Mouse (Mus musculus) gastrocnemius, adult 2 months (tissue): Measurements from ENCODE around the gene Gm10300. TPM values are rescaled to one million over a fixed set of nuclear protein-coding genes. Genes with fewer than 3 reads are reported as not detected.

Source experiments
- DNase-seq: peaks from one replicate; pipeline ENCODE4 v3.0.0; 2022
- H3K27ac ChIP-seq: fragments of 200-600 bp; 2 replicates; pipeline ENCODE4 v1.8.1; 2022; ENCODE audit warnings: mild to moderate bottlenecking
- H3K4me3 ChIP-seq: fragments of 200-600 bp; 2 replicates; pipeline ENCODE4 v1.8.1; 2022; ENCODE audit warnings: mild to moderate bottlenecking, moderate library complexity
- CTCF ChIP-seq: fragments of 200-600 bp; IDR thresholded peaks from 2 replicates; pipeline ENCODE4 v1.8.1; 2022; ENCODE audit warnings: antibody characterized with exemption, mild to moderate bottlenecking, moderate library complexity
- intact Hi-C: fragments of 180-260 bp; cut with DNase I; formaldehyde crosslinking; loops from one replicate; pipeline ENCODE4 v1.15.1; 2025
- total RNA-seq, 2 experiments: library from RNA; stranded (reverse); gene quantifications; 2 replicates each; pipeline ENCODE4 v1.2.3; 2021

Gene Gm10300
- total RNA-seq, 2 experiments from 2014 or later, result 0.08 TPM; not detected in 1

DNA sequence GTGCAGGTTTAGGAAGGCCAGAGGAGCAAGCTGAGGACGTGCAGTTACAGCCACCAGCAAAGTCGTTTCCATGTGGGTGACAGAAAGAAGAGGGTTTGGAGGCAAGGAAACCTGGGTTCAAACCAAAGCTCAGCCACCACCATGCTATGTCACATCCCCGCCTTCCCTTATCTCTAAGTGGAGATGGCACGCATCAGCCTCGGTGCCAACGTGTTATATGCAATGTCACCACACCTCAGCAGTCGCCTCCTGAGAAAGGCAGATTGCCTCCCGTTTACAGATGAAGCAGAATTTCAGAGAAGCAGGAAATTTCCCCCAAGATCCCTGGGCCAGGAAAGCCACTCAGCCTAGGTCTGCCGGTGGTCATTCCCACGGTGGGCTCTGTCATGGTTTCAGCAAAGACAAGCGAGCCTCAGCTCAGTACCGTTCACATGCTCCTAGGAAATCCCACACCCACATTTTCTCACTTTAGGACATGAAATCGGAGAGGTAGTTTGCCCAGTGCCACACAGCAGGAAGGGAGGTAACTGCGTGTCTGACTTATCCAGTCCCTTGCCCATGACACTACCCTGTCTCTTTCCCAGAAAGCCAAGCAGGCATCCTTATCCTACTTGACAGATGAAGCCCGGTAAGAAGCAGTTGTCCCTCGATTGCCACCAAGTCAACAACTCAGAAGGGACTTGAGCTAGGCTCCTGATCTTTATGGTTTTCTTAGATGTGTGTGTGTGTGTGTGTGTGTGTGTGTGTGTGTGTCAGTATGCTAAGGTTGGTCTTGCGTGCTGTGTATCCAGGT lies 14.3 kb upstream of the Gm10300 start:
- intact Hi-C loops, result no loop called here

DNA sequence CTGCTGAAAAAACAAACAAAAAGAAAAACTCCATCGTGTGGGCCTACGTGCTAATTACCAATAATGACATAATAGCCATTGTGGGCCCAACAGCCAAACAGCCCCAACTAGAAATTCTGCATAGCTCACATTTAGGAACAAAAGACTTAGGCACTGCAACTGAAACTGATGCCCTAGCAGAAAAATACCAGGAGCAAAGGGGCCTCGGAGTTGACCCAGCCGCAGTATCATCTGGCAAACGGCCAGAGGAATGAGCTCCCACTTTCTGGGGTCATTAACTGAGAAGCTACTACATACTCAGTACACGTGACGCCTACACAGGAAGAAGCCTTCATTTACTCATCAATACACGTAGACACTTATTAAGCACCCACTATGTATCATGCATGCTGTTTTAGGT lies 12.2 kb upstream of the Gm10300 start:
- no peak overlapping the region for H3K27ac ChIP-seq
- TF ChIP-seq CTCF, result no peak
- no peak for DNase-seq
- H3K4me3 ChIP-seq, result no peak overlapping the region
- intact Hi-C loops, result no loop called here

More for the DNA sequence above, 14.3 kb upstream of the Gm10300 start:
- DNase-seq, result no peak
- no peak for TF ChIP-seq CTCF
- Histone ChIP-seq H3K27ac (no peak overlapping the region), H3K4me3 (no peak overlapping the region)

DNA sequence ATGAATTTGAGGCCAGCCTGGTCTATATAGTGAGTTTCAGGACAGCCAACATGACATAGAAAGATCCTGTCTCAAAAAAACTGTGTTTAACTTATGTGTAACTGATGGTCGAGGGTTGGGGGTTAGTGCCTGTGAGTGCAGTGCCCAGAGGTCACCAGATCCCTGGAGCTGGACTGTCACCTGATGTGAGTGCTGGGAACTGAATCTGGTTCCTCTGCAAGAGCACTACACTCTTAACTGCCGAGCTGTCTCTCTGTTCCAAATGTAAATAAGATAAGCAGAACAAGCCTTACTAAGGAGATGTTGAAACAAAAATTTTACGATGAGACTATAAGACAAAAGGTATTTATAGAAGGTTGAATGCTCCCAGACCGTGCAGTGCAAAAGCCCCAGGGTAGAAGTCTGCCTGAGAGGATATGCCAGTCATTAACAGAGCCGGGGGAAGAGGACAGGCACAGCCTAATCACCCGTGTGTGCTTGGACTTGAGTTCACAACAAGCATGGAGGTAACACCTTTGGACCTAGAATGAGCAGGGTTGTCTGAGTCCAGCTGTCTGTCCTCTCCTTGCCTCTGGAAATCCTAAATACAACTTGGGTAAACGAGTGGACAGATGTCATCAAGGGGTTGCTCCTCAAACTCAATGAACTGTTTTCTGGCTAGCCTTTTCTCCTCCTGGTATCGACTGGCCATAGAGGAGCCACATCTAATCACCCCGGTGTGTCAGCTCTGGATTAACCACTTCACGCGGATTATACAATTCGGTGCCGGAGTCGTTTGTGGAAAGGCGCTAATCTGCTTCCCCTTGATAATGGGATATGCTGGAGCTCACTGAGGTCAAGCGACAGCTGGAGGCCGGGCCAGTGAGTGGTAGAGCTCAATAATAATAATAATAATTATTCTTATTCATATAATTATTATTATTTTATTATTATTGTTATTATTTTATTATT lies 11.3 kb upstream of the Gm10300 start:
- Histone ChIP-seq H3K4me3 (no peak overlapping the region), H3K27ac (no peak overlapping the region)
- intact Hi-C loops, result no loop called here
- no peak for TF ChIP-seq CTCF
- no peak for DNase-seq

DNA sequence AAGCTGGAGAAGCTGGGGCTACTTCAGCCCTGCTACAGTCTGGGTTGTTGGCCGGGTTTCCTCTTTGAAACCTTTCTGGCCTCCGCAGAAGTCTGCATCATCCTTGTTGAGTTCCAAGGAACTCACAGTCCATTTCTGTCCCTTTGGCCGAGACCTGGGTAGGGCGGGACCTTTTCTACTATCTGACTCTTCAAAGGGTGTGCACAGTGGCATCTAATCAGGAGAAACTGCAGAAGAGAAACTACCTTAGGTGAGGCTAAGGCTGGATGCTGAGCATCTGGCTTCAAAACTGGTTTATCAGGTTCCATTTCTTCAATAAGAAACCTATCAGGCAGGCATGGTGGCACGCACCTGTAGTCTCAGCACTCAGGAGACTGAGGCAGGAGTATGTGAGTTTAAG lies 9.9 kb upstream of the Gm10300 start:
- intact Hi-C loops, result no loop called here

DNA sequence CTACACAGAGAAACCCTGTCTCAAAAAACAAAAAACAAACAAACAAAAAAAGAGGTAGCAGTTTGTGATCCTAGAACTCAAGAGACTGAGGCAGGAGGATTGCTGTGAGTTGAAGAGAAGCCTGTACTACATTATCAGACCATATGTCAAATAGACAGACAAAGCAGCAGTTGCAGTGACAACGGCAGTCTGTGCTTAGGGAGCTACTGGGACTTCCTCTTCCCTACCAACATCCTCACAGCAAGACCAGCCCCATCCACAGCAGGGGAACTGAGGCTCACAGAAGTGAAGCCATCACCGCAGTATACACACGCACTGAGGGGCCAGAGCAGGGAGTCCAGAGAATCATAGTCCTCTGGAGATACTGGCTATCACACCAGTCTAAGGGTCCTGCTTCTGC lies 8.9 kb upstream of the Gm10300 start:
- intact Hi-C loops, result no loop called here
- Histone ChIP-seq H3K4me3 (no peak overlapping the region; the same call in 1 of the 2 replicates), H3K27ac (peak overlapping the region; percentile 51)
- no peak for DNase-seq
- TF ChIP-seq CTCF, result no peak

More for the DNA sequence above, 9.9 kb upstream of the Gm10300 start:
- TF ChIP-seq CTCF, result no peak
- Histone ChIP-seq H3K27ac (peak overlapping the region; percentile 20; the same call in 1 of the 2 replicates), H3K4me3 (no peak overlapping the region)
- DNase-seq, result peak; percentile 39

DNA sequence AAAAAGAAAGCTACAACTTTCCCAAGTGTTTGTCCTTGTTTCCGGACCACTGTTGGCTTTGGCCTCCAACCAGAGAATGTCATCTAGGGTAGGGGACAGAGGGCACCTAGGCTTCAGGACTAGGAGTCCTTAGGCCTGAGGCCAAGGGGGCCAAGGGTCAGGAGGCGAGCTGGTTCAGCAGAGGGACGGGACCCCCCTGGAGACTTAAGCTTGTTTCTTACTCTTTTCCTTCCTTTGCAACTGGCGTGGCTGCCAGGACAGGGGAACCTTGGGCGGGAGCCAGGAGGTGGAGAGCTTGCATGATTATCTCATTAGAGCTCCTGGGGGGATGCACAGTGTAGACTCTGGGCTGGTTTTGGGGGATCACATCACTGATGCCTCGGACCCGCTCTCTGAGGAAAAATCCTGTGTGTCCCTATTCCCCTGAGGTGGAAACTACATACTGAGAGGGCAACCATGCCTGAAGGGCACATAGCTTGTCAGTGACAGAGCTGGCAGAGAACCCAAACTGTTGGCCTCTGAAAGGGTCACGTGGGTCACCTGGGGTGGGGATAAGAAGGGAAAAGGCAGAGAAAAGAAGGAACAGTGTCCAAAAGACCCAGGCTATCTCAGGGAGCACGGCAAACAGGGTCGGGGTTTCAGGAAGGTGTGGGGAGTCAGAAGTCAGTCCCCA lies 8.3 kb upstream of the Gm10300 start:
- intact Hi-C loops, result no loop called here
- no peak for TF ChIP-seq CTCF
- Histone ChIP-seq H3K27ac (peak overlapping the region; percentile 51), H3K4me3 (no peak overlapping the region; the same call in 1 of the 2 replicates)
- DNase-seq, result peak; percentile 74

DNA sequence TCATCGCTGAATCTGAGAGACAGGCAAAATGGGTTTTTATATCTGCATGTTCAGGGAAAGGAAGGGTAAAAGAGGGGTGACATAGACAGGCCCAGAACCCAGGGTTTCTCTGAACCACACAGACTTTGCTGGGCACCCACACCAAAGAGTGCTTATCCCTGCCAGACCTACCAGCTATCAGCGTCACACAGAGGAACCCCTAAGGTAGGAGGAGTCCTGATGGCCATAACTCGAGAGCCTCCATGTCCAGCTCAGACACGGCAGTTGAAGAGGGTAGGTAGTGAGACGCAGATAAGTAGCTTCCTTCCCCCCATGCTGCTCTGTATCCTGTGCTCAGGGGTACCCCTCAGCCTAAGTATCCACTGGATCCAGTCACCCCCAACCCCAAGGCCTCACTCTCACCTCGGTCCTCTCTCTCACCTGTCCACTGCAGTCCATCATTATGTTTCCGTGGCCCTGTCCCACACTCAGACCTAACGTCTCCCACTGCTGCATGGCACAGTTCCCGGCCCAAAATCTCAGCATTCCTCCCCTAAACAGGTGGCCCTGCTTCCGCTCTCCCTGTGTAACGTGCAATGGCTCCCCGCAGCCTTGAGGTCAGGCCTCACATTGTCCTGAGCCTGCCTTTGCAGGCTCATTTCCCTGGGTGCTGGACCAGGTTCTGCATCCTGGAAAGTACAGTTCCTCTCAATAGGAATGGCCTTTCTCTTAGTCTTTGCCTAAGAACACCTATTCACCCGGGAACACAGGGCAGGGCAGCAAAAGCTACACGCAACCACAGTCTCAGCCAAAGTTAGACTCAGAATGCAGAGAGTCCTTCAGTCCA lies 7.2 kb upstream of the Gm10300 start:
- Histone ChIP-seq H3K4me3 (no peak overlapping the region), H3K27ac (peak overlapping the region; percentile 51)
- no peak for TF ChIP-seq CTCF
- intact Hi-C loops, result no loop called here
- no peak for DNase-seq

DNA sequence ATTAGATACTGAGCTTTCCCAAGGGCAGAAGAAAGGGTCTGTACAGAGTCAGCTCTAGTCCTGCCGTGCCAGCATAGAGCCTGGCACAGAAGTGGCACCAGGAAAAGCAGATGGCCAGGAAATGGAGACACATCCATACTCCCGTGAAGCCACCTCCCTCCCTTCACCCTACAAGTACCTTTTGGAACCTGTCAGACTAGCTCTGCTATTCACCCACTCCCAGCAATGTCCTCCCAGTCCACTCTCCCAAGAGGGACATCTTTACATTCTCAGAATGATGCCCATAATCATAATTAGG lies 6.6 kb upstream of the Gm10300 start:
- DNase-seq, result no peak
- intact Hi-C loops, result no loop called here
- H3K27ac ChIP-seq, result peak overlapping the region; percentile 28; the same call in 1 of the 2 replicates
- TF ChIP-seq CTCF, result no peak
- no peak overlapping the region for H3K4me3 ChIP-seq

DNA sequence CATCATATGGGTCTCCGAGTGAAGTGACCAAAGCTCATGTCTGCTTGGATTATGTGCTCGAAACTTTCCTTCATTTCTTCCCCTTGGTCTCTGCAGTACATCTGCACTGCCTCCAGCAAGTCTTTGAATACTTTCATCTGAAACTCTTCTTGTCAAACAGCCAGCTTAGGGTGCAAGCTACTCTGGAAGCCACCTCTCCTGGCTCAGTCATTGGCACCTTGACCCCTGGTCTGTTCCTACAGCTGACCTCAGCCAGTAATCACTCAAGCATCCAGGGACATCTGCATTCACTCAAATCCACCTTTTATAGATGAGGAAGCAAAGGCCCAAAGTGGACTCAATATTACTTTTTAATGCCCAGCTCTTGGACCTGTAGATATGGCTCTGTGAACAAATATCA lies 2.8 kb upstream of the Gm10300 start:
- no peak for TF ChIP-seq CTCF
- no peak overlapping the region for H3K4me3 ChIP-seq

DNA sequence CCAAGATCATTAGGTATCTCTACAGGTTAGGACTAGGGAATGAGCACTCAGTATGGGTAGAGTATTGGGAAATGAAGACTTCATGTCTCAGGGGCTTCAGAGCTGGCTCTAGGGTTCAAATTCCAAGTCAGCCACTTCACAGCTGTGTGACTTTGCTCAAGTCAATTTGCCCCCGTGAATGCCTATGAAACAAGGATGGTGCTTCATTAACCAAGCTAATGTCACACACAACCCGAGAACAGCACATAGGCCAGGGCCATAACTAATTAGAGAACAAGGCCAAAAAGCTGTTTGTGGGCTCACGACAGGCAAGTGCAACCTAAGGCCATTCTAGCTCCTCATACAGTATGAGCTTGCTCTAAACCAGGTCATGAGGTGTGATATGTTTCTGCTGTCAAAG lies 2.3 kb upstream of the Gm10300 start:
- intact Hi-C loops, result no loop called here
- TF ChIP-seq CTCF, result no peak
- peak overlapping the region; percentile 4; the same call in 1 of the 2 replicates for H3K27ac ChIP-seq
- H3K4me3 ChIP-seq, result no peak overlapping the region
- no peak for DNase-seq

More for the DNA sequence above, 2.8 kb upstream of the Gm10300 start:
- no peak overlapping the region for H3K27ac ChIP-seq
- intact Hi-C loops, result no loop called here
- DNase-seq, result no peak

DNA sequence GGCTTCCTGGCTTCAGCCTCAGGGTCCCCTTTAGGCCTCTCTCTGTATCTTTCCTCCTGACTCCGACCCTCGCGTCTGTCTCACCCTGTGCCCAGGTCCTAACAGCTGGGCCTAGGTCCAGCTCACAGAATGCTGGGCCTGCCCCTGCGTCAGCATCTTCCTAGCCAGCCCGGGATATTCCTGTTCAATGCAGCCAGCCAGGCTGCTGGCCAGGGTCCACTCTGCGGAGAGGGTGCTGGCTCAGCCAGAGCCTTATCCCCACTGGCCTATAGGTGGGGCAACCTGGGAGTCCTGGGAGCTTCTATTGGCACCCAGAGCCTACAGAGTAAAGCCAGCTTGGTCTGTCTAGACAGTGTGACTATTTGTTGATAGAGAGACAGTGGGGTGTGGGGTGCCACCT lies 1.6 kb upstream of the Gm10300 start:
- peak overlapping the region; percentile 99 for H3K27ac ChIP-seq
- DNase-seq, result peak; percentile 90
- H3K4me3 ChIP-seq, result peak overlapping the region; percentile 96
- TF ChIP-seq CTCF, result peak; percentile 44; the same call in 1 of the 2 replicates
- intact Hi-C loops, result no loop called here
